Mouse (Mus musculus) kidney, adult 2 months (tissue): ENCODE results near the gene Shisa8.

ENCODE experiments used
- CTCF ChIP-seq: fragments of 200-500 bp; conservative IDR thresholded peaks from 2 replicates; pipeline ENCODE4 v1.5.1; 2011; ENCODE audit warnings: low read depth, mild to moderate bottlenecking, control low read depth, low read length, moderate library complexity, mixed read lengths; ENCODE audit not compliant: insufficient read depth, insufficient read length
- POLR2A ChIP-seq: fragments of 200-500 bp; IDR thresholded peaks from one replicate; pipeline ENCODE4 v1.6.1; 2011; ENCODE audit warnings: low read depth, low read length, control low read depth

- no peak for TF ChIP-seq POLR2A
- no peak for TF ChIP-seq CTCF
Observed at GRCm38 (mm10) chr15:82177743-82178290, 34.8 kb downstream of the Shisa8 start.
